Mouse (Mus musculus) heart, adult 11 months (tissue): ENCODE measurements at regions not wholly inside any gene's neighbourhood (a gene's known extent, or its start where the extent isn't known, plus 50 kb on each side); places are given as distances from the start of the nearest gene placed in this dataset.

ENCODE experiments used
- DNase-seq: peaks from one replicate; pipeline ENCODE4 v3.0.0; 2022

DNA sequence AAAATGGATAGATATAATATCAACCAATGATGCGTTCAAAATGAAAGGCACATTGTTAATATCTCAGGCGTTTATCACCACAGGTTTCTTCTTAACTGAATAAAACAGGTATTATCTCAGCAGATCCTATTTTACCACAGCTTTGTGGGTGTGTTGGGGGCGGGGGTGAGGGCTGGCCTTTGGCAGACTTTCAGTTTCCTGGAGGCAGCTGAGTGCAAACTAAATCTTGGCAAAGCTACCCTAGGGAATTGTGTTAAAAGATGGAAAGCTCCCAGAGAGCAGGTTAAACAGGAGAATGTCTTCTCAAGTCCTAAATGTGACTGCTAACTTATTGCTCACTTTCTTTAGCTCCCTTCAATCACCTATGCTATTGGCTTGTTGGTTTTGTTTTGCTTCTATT lies 223.8 kb downstream of the Kdm4c start:
- DNase-seq, result no peak

DNA sequence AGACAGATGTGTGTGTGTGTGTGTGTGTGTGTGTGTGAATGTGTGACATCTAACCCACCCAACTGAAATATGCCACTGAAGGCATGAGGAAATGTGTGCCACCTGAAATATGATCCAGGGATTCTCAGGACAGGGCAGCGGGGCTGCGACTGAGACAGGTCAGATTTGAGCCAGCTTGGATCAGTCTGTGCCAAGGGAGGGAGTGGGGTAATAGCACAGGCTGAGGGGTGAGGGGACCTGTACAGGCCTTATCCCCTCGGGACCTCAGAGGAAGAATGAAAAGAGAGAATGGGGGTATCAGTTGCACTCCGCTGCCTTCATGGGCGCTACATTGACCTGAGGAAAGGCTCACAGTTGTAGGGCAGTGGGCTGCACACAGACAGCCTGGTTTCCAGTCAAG lies 270.2 kb downstream of the Kdm4c start:
- no peak for DNase-seq

GRCm38 (mm10) chr4:74553888-74554287 lies 311.6 kb downstream of the Kdm4c start:
- DNase-seq, result peak; percentile 67

DNA sequence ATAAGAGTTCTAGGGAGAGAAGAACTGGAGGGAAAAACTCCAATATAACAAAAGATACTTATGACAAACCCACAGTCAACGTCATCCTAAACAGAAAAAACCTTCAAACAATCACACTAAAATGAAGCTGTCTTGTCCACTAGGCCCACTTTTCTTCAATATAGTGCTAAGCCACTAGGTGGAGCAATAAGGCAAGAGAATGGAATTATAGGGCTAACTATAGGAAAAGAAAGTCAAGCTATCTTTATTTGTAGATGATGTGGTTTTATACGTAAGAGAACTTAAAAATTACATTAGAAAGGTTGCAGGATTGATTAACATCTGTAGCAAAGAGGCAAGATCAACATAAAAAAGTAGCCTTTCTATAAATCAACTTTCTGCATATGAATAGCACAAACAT lies 321.3 kb downstream of the Kdm4c start:
- no peak for DNase-seq

- DNase-seq, result peak; percentile 81
These were observed 344.1 kb downstream of the Kdm4c start for GRCm38 (mm10) chr4:74586400-74586799.

DNA sequence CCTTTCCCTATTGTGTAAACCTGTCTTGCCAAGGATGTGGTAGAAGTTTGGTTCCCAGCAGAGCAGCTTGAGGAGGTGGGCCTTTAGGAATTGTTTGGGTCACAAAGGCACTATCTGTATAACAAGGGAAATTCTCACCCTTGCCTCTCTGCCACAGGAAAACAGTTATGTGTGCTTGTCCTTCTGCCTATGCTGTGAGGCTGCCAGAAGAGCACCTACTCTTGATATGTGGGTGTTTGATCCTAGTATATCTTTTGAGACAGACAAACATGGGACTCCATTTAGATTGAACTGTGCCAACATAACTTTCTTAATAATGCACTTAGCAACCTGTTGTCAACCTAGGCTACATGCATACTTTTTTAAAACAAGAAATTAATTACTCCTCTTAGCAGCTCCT lies 344.8 kb downstream of the Kdm4c start:
- DNase-seq, result no peak

GRCm38 (mm10) chr4:74588761-74589160 lies 346.5 kb downstream of the Kdm4c start:
- peak; percentile 90 for DNase-seq

DNA sequence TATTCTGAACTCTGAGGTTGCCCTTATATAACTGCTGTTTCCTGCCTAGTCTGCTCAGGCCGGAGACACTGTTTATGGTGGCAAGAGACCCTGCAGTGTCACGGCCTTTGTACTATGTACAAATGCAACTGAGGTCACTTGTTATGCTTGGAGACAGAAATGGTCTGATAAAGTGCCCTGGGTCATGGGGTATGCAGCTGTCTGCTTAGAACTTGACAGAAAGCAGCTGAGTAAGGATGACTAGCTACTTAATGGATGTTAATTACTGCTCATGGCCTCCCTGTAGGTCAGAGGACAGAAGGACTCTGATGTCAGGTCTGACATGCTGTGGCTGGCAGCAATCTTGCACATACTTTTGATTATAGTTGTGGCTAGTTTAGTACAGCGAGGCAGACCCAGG lies 370.7 kb downstream of the Kdm4c start:
- peak; percentile 94 for DNase-seq
